Mouse (Mus musculus) lung, embryonic 15.5 days (tissue): ENCODE results near the gene Gm3072. TPM values are rescaled to one million over a fixed set of nuclear protein-coding genes. Genes with fewer than 3 reads are reported as not detected.
"Not testable (repeated sequence)": the region's sequence is repeated elsewhere in the genome, so short reads cannot be mapped to it uniquely, and the experiment has no call there.

Source experiments
- ATAC-seq: fragments of 200-750 bp; cut with Nextera tagmentation; 2 replicates; pipeline ENCODE4 v1.8.0; 2017; ENCODE audit warnings: moderate number of reproducible peaks, borderline replicate concordance; ENCODE audit not compliant: low FRiP score, low TSS enrichment; ENCODE audit errors: extremely low read depth
- H3K27ac ChIP-seq: fragments of 300-500 bp; sonication (generic); 2 replicates; pipeline ENCODE4 v1.5.1; 2015; ENCODE audit warnings: moderate library complexity, mild to moderate bottlenecking, inconsistent platforms
- H3K27me3 ChIP-seq: fragments of 300-500 bp; sonication (generic); 2 replicates; pipeline ENCODE4 v1.6.1; 2015; ENCODE audit warnings: inconsistent platforms
- H3K36me3 ChIP-seq: fragments of 300-500 bp; sonication (generic); 2 replicates; pipeline ENCODE4 v1.6.1; 2015; ENCODE audit warnings: inconsistent platforms
- H3K4me1 ChIP-seq: fragments of 300-500 bp; sonication (generic); 2 replicates; pipeline ENCODE4 v1.6.1; 2015; ENCODE audit warnings: inconsistent platforms
- H3K4me2 ChIP-seq: fragments of 300-500 bp; sonication (generic); 2 replicates; pipeline ENCODE4 v1.6.1; 2015; ENCODE audit warnings: inconsistent platforms, mild to moderate bottlenecking, moderate library complexity
- H3K4me3 ChIP-seq: fragments of 300-500 bp; sonication (generic); 2 replicates; pipeline ENCODE4 v1.5.1; 2015; ENCODE audit warnings: mild to moderate bottlenecking, inconsistent platforms
- H3K9ac ChIP-seq: fragments of 300-500 bp; sonication (generic); 2 replicates; pipeline ENCODE4 v1.6.1; 2015; ENCODE audit warnings: inconsistent platforms
- H3K9me3 ChIP-seq: fragments of 300-500 bp; sonication (generic); 2 replicates; pipeline ENCODE4 v1.6.1; 2016; ENCODE audit warnings: inconsistent platforms
- WGBS: fragments of 180-500 bp; shearing (Covaris S2); methylation state at CpG from one replicate; pipeline ENCODE4 v1.1.7; 2015; 5-methylcytosine and 5-hydroxymethylcytosine counted together
- polyA plus RNA-seq: library from polyadenylated mRNA; unstranded; fragments of >200 nt; fragmentation: Nextera tagmentation; extraction: Ambion mirVana; gene quantifications from 2 replicates; pipeline ENCODE4 v1.2.1, GENCODE M21; 2015

The Gm3072 gene
- polyA plus RNA-seq, result not detected in 2 replicates

GRCm38 (mm10) chr14:41624512-41624911 lies at the start of gene Gm3072:
Gene Gm3072 (minus strand): TSS chr14:41624612.
- H3K9ac ChIP-seq, H3K36me3 ChIP-seq, H3K4me1 ChIP-seq, ATAC-seq, H3K27ac ChIP-seq, H3K27me3 ChIP-seq, H3K4me2 ChIP-seq, H3K9me3 ChIP-seq, H3K4me3 ChIP-seq: not testable (repeated sequence)
- WGBS, result 79% methylated on average over 1 of the region's 2 CpGs

- H3K27ac ChIP-seq, H3K4me1 ChIP-seq, ATAC-seq, H3K27me3 ChIP-seq, H3K4me2 ChIP-seq, H3K9ac ChIP-seq, H3K36me3 ChIP-seq, H3K4me3 ChIP-seq, H3K9me3 ChIP-seq: not testable (repeated sequence)
- 84% methylated on average over 2 of the region's 2 CpGs for WGBS
Measured at GRCm38 (mm10) chr14:41648176-41648575, 23.8 kb upstream of the Gm3072 start.

GRCm38 (mm10) chr14:41646387-41646786 lies 22.0 kb upstream of the Gm3072 start, which contains the start of gene Gm3676:
Gene Gm3676 (minus strand): TSS chr14:41646487.
- WGBS, result no CpG with 5 or more reads among the region's 1 CpGs
- H3K9ac ChIP-seq, H3K4me2 ChIP-seq, H3K27me3 ChIP-seq, ATAC-seq, H3K36me3 ChIP-seq, H3K4me1 ChIP-seq, H3K4me3 ChIP-seq, H3K27ac ChIP-seq, H3K9me3 ChIP-seq: not testable (repeated sequence)

DNA sequence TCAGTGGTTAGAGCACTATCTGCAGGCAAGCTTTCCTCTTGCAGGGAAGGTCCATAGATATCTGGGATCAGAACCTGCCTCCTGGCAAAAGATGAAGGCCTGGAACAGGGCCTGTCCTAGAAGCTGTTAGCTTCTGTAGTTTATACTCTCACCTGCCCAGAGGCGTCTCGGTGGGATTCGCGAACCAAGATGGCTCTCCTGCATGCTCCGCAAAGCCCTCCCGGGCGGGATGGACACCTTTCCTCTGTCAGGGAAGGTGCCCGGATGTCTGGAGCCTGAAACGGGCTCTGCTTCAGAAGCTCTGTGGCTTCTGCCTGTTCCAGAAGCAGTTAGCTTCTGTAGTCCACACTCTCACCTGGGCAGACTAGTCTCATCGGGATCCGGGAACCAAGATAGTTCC lies 5.7 kb upstream of the Gm3072 start:
- not testable (repeated sequence) for ATAC-seq, H3K27ac ChIP-seq, H3K27me3 ChIP-seq, H3K36me3 ChIP-seq, H3K9me3 ChIP-seq, H3K9ac ChIP-seq, H3K4me3 ChIP-seq, H3K4me2 ChIP-seq, H3K4me1 ChIP-seq
- 93% methylated on average over 9 of the region's 11 CpGs for WGBS

DNA sequence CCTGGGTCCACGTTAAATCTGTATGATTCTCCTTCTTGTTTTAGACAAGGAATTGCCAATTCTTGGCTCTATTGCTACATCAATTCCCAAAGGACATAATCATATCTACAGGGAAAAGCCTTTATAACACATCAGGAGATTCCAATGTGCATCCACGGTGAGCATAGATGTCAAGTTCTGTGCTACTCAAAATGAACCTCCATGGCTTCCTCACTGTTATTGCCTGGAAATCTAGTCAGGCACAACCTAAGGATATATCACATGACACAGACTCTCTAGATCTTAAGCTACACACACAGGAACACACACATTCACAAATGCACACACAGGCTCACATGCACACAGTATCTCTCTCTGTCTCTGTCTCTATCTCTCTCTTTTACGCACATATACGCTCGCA lies 1.9 kb downstream of the Gm3072 start:
- 84% methylated on average over 5 of the region's 5 CpGs for WGBS
- not testable (repeated sequence) for H3K36me3 ChIP-seq, H3K27me3 ChIP-seq, H3K4me1 ChIP-seq, H3K4me3 ChIP-seq, ATAC-seq, H3K9me3 ChIP-seq, H3K27ac ChIP-seq, H3K4me2 ChIP-seq, H3K9ac ChIP-seq

DNA sequence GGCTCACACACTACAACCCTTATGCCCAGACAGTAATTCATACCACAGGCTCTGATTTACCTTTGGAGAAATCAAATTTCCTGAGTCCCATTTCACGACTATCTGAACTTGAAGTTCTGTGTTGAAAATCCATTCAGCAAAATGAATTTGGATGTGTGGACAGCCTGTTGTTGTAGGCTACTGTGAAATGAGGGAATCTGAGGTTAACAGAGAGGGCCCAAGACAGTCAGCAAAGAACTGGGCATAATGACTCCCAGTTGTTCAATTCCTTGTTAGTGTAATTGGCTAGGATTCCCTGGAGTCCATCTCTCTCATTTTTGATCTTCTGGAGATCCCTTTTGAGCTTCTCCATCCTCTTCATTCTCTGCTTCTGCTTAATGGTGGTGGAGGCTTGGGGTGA lies 13.7 kb downstream of the Gm3072 start:
- not testable (repeated sequence) for H3K27ac ChIP-seq, H3K27me3 ChIP-seq, H3K4me3 ChIP-seq, H3K4me2 ChIP-seq, H3K36me3 ChIP-seq, H3K4me1 ChIP-seq, H3K9me3 ChIP-seq, ATAC-seq, H3K9ac ChIP-seq
- 73% methylated on average over 1 of the region's 1 CpGs for WGBS

GRCm38 (mm10) chr14:41600935-41601334 lies 23.5 kb downstream of the Gm3072 start:
- not testable (repeated sequence) for H3K27ac ChIP-seq, H3K4me2 ChIP-seq, H3K36me3 ChIP-seq, H3K4me3 ChIP-seq, H3K27me3 ChIP-seq, ATAC-seq, H3K9ac ChIP-seq, H3K9me3 ChIP-seq, H3K4me1 ChIP-seq
- 91% methylated on average over 15 of the region's 15 CpGs for WGBS

GRCm38 (mm10) chr14:41586346-41586745 lies 38.1 kb downstream of the Gm3072 start:
- H3K4me1 ChIP-seq, ATAC-seq, H3K4me2 ChIP-seq, H3K9me3 ChIP-seq, H3K27ac ChIP-seq, H3K36me3 ChIP-seq, H3K27me3 ChIP-seq, H3K4me3 ChIP-seq, H3K9ac ChIP-seq: not testable (repeated sequence)
- 83% methylated on average over 1 of the region's 1 CpGs for WGBS

DNA sequence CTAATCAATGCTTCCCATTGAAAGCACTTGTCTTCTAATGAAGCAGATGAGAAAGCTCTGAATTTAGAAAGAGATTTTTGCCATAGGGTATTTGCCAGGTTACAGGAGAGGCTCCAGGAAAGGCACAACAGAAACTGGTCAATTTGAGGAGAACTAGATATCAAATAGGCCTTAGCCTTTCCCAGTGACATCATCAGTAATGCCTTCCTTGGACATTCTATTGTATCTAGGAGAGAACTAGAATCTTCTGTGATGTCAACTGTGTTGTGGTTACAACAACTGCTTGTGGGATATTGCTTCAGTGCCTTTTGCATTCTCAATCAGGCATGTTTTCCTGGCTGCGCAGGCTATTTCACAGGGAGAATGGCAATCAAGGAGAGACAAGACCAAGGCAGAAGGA lies 51.5 kb downstream of the Gm3072 start, which contains the start of gene 1700049E17Rik2:
Gene 1700049E17Rik2, plus strand, starts transcription at position 301 of the 400 bp plus-strand sequence.
- H3K4me3 ChIP-seq, H3K4me1 ChIP-seq, H3K27ac ChIP-seq, H3K4me2 ChIP-seq, H3K36me3 ChIP-seq, ATAC-seq, H3K27me3 ChIP-seq, H3K9ac ChIP-seq, H3K9me3 ChIP-seq: not testable (repeated sequence)
- WGBS, result no CpG with 5 or more reads among the region's 1 CpGs

Other genes starting within 250 kb of the Gm3072 start
- gene Gm7945, start 238.2 kb downstream of the Gm3072 start, polyA plus RNA-seq, result not detected in 2 replicates
- not detected in 2 replicates for gene Gm6482, start 216.3 kb downstream of the Gm3072 start, polyA plus RNA-seq
- gene Gm7954, start 171.1 kb downstream of the Gm3072 start, polyA plus RNA-seq, result not detected in 2 replicates
- gene Gm3486, start 135.1 kb downstream of the Gm3072 start, polyA plus RNA-seq, result not detected in 2 replicates
- not detected in 2 replicates for gene Gm7970, start 69.0 kb downstream of the Gm3072 start, polyA plus RNA-seq
- gene 1700049E17Rik2, start 51.4 kb downstream of the Gm3072 start, polyA plus RNA-seq, result not detected in 2 replicates
- not detected in 2 replicates for gene Gm3676, start 21.9 kb upstream of the Gm3072 start, polyA plus RNA-seq
- not detected in 2 replicates for gene Gm8068, start 77.3 kb upstream of the Gm3072 start, polyA plus RNA-seq
- gene Gm7929, start 126.0 kb upstream of the Gm3072 start, polyA plus RNA-seq, result not detected in 2 replicates
- not detected in 2 replicates for gene Gm47189, start 147.8 kb upstream of the Gm3072 start, polyA plus RNA-seq